Mouse (Mus musculus) B cell, adult 67 days (primary cell): ENCODE results near the gene Zcchc4. TPM values are rescaled to one million over a fixed set of nuclear protein-coding genes. Genes with fewer than 3 reads are reported as not detected.

ENCODE experiments used
- total RNA-seq, 2 experiments: library from RNA; stranded (reverse); gene quantifications; 4 replicates each; pipeline ENCODE4 v1.2.4; 2023

Gene Zcchc4
- total RNA-seq: 10 to 100 TPM; 17.2 to 21.7 TPM

DNA sequence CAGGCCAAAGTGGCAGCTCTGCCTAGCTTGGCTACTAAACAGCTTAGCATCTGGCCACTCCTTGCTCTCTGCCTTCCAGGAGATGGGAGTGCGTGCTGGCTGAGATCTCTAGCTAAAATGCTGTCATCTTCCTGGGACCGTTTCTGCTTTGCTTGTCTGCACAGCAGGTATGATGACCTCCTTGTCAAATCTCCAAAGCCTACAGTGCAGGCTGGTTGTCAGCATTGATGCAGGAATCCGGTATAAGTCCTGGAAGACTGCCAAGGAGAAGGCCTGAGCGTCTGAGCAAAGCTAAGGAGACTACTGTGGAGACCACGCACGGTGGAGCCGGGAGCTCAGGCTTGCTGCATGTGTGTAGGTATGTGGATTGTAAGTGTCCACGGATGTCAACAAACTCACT, at the start of gene Zcchc4:
Gene Zcchc4 (plus strand): TSS at position 173 of the 400 bp plus-strand sequence.

DNA sequence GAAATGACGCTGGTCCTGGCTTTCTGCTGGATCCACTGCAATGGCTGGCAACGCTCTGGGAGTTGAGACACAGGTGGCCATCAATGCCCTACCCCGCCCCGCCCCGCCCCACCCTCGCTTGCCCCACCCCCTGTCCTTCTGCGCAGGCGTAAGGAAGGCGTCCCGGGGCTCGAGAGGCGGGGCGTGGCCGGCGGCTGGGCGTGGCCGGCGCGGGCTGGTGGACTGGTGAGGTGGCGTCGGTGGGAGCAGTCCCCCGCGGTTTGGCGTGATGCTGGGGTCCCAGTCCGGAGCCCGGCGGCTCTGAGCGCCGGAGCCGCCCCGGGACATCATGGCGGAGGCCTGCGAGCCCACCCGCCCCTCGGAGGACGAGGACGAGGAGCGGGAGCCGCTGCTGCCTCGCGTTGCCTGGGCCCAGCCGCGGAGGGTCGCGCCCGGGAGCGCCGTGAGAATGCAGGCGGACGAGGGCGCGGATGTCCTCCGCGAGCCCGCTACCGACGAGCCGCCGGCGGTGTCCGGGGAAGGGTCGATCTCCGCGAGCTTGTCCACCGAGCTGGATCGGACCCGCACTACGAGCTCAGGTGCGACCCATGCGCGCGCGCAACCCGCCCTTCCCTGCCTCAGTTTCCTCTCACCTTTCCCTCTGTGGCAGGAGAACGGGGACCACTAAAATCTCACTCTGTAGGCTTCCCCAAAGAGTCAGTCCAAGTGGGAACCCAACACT, 33.7 kb upstream of the Zcchc4 start, which contains the start of gene Pi4k2b:
Gene Pi4k2b (plus strand): TSS at position 184 of the 721 bp plus-strand sequence.

DNA sequence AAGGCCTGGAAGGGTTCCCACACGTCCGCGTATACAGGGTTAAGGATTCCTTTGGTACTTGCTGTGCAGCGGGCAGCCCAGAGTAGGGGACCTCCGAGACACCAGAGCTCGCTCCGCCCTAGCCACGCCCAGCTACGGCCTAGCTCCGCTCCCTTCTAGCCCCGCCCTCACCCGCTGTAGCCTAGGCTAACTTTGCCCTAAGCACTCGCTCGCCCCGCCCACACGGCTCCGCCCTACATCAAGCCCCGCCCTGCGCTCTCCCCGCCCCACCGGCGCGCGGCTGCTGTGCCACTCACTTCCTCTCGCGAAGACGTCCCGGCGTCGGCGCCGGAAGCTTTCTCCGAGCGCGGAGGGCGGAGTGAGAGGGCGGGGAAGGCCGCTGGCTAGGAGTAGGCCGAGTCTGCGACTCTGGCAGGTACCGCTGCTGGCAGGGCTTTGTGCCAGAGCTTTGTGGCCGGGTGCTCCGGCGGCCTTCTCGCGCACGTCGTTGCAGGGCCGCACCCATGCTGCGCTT, 58.6 kb downstream of the Zcchc4 start, which contains the start of gene Anapc4:
Gene Anapc4 (plus strand): TSS at position 252 of the 514 bp plus-strand sequence.

Other genes with a start within 250 kb of the Zcchc4 start
- gene Lgi2, start 208.9 kb upstream of the Zcchc4 start, total RNA-seq: not detected
- 10 to 100 TPM; 18.8 to 19.4 TPM for gene Sepsecs, start 105.7 kb upstream of the Zcchc4 start, total RNA-seq
- gene Pi4k2b, start 33.8 kb upstream of the Zcchc4 start, total RNA-seq: 10 to 100 TPM in 1 of 2 experiments, 1 to 10 TPM in 1; 10.0 to 10.6 TPM
- 10 to 100 TPM; 54.7 to 81.7 TPM for gene Anapc4, start 58.6 kb downstream of the Zcchc4 start, total RNA-seq